Mouse (Mus musculus): ENCODE measurements around the gene Snapc2.

Snapc2 gene

GRCm38 (mm10) chr8:4252934-4253841 is at the start of gene Snapc2:
Gene Snapc2, plus strand, starts transcription at chr8:4253080.
- ATAC-seq (ENCODE audit: insufficient number of reproducible peaks, low FRiP score, low TSS enrichment): peak; percentile 65

- ATAC-seq (ENCODE audit: insufficient number of reproducible peaks, low FRiP score, low TSS enrichment): no peak
Observed at GRCm38 (mm10) chr8:4205246-4206123, 47.4 kb upstream of the Snapc2 start.

- ATAC-seq (ENCODE audit: insufficient number of reproducible peaks, low FRiP score, low TSS enrichment): peak; percentile 70
Observed at GRCm38 (mm10) chr8:4206182-4207015, 46.5 kb upstream of the Snapc2 start.

- ATAC-seq (ENCODE audit: insufficient number of reproducible peaks, low FRiP score, low TSS enrichment): peak; percentile 6; the same call in 1 of the 2 replicates
Observed at GRCm38 (mm10) chr8:4207016-4207350, 45.9 kb upstream of the Snapc2 start.

- ATAC-seq (ENCODE audit: insufficient number of reproducible peaks, low FRiP score, low TSS enrichment): no peak
Observed at GRCm38 (mm10) chr8:4211097-4211496, 41.8 kb upstream of the Snapc2 start.

- ATAC-seq (ENCODE audit: insufficient number of reproducible peaks, low FRiP score, low TSS enrichment): no peak
Observed at GRCm38 (mm10) chr8:4212809-4213209, 40.1 kb upstream of the Snapc2 start.

GRCm38 (mm10) chr8:4213210-4214005 is 39.5 kb upstream of the Snapc2 start:
- ATAC-seq (ENCODE audit: insufficient number of reproducible peaks, low FRiP score, low TSS enrichment): no peak

GRCm38 (mm10) chr8:4214006-4214980 is 38.6 kb upstream of the Snapc2 start:
- no peak for ATAC-seq (ENCODE audit: insufficient number of reproducible peaks, low FRiP score, low TSS enrichment)

- 0 out of 2 replicates have a peak, but pooled peaks have one; percentile 10 for ATAC-seq (ENCODE audit: insufficient number of reproducible peaks, low FRiP score, low TSS enrichment)
Observed at GRCm38 (mm10) chr8:4216296-4216695, 36.6 kb upstream of the Snapc2 start.

- peak; percentile 75 for ATAC-seq (ENCODE audit: insufficient number of reproducible peaks, low FRiP score, low TSS enrichment)
Observed at GRCm38 (mm10) chr8:4216791-4217621, 35.9 kb upstream of the Snapc2 start, which contains the start of gene Prr36. Gene Prr36, minus strand, starts transcription at chr8:4217459.

GRCm38 (mm10) chr8:4219617-4220016 is 33.3 kb upstream of the Snapc2 start:
- no peak for ATAC-seq (ENCODE audit: insufficient number of reproducible peaks, low FRiP score, low TSS enrichment)

GRCm38 (mm10) chr8:4222059-4222458 is 30.8 kb upstream of the Snapc2 start:
- no peak for ATAC-seq (ENCODE audit: insufficient number of reproducible peaks, low FRiP score, low TSS enrichment)

GRCm38 (mm10) chr8:4226323-4226722 is 26.6 kb upstream of the Snapc2 start:
- ATAC-seq (ENCODE audit: insufficient number of reproducible peaks, low FRiP score, low TSS enrichment): no peak

GRCm38 (mm10) chr8:4226739-4227347 is 26.0 kb upstream of the Snapc2 start, which contains the start of gene Lrrc8e:
Gene Lrrc8e, plus strand, starts transcription at chr8:4226827.
- no peak; the same call in 1 of the 2 replicates for ATAC-seq (ENCODE audit: insufficient number of reproducible peaks, low FRiP score, low TSS enrichment)

- ATAC-seq (ENCODE audit: insufficient number of reproducible peaks, low FRiP score, low TSS enrichment): no peak
Observed at GRCm38 (mm10) chr8:4227919-4228318, 25.0 kb upstream of the Snapc2 start.

- no peak for ATAC-seq (ENCODE audit: insufficient number of reproducible peaks, low FRiP score, low TSS enrichment)
Observed at GRCm38 (mm10) chr8:4229784-4230183, 23.1 kb upstream of the Snapc2 start.

All from cerebellum, adult (tissue).